Mouse (Mus musculus): ENCODE results near the gene Mdm1. TPM values are rescaled to one million over a fixed set of nuclear protein-coding genes. Genes with fewer than 3 reads are reported as not detected.
"Not testable (repeated sequence)": the region's sequence is repeated elsewhere in the genome, so short reads cannot be mapped to it uniquely, and the experiment has no call there.

Mdm1 gene
- total RNA-seq, 2 experiments from 2014 or later, result 15.5 to 17.8 TPM

DNA sequence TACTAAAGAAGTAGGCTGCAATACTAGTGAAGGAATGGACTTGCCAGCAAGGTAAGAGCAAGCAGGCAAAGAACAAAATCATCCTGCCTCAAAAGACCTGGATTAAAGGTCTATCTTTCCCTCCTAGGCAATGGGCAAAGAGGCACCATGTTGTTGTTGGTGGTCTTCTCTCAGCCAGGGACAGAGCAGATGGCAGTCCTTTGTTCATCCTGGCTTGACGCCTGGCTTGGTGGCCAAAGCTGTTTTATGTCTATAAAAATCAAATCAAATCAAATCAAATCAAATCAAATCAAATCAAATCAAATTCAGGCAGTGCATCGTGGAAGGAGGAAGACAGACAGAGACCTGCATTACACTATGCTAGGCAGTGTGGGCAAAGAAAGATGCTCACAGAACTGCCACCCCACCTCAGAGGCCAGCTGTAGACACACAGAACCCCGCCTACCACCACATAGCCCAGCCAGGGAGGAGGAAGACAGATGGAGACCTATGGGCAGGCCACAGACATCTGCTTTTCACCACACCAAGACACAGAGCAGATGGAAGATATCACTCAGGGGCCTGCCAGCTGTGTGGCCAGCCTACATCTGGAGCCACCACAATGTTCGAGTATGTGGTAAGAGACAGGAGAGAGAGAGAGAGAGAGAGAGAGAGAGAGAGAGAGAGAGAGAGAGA lies 74.2 kb downstream of the Mdm1 start:
- not testable (repeated sequence) for DNase-seq

Other genes with a start within 250 kb of the Mdm1 start
- not detected for gene Il22, start 63.1 kb downstream of the Mdm1 start, total RNA-seq (2021)
- under 1 TPM; 0.58 to 0.72 TPM for gene Gm32717, start 99.0 kb downstream of the Mdm1 start, total RNA-seq (2021)
- under 1 TPM; 0.58 to 0.72 TPM for gene Gm32802, start 116.9 kb downstream of the Mdm1 start, total RNA-seq (2021)
- gene Iltifb, start 153.2 kb downstream of the Mdm1 start, total RNA-seq (2021), result not detected
- gene Gm9040, start 185.2 kb downstream of the Mdm1 start, total RNA-seq (2021), result not detected
- gene Gm9044, start 190.6 kb downstream of the Mdm1 start, total RNA-seq (2021), result not detected
- gene Gm9045, start 196.0 kb downstream of the Mdm1 start, total RNA-seq (2021), result not detected
- not detected for gene Gm9046, start 201.4 kb downstream of the Mdm1 start, total RNA-seq (2021)
- not detected for gene Gm9048, start 206.9 kb downstream of the Mdm1 start, total RNA-seq (2021)
- gene Gm9049, start 212.3 kb downstream of the Mdm1 start, total RNA-seq (2021), result not detected